Mouse (Mus musculus) small intestine, adult 2 months (tissue): ENCODE data around the gene BC024978.

ENCODE experiments used
- CTCF ChIP-seq: fragments of 200-500 bp; IDR thresholded peaks from 2 replicates; pipeline ENCODE4 v1.5.1; 2012; ENCODE audit warnings: low read depth, mild to moderate bottlenecking, control low read depth, inconsistent platforms, low read length, moderate library complexity, mixed read lengths; ENCODE audit not compliant: insufficient replicate concordance, insufficient read length; ENCODE audit errors: extremely low read depth
- POLR2A ChIP-seq: fragments of 200-500 bp; IDR thresholded peaks from 2 replicates; pipeline ENCODE4 v1.6.1; 2012; ENCODE audit warnings: low read depth, mild to moderate bottlenecking, control low read depth, inconsistent platforms, low read length, moderate library complexity

DNA sequence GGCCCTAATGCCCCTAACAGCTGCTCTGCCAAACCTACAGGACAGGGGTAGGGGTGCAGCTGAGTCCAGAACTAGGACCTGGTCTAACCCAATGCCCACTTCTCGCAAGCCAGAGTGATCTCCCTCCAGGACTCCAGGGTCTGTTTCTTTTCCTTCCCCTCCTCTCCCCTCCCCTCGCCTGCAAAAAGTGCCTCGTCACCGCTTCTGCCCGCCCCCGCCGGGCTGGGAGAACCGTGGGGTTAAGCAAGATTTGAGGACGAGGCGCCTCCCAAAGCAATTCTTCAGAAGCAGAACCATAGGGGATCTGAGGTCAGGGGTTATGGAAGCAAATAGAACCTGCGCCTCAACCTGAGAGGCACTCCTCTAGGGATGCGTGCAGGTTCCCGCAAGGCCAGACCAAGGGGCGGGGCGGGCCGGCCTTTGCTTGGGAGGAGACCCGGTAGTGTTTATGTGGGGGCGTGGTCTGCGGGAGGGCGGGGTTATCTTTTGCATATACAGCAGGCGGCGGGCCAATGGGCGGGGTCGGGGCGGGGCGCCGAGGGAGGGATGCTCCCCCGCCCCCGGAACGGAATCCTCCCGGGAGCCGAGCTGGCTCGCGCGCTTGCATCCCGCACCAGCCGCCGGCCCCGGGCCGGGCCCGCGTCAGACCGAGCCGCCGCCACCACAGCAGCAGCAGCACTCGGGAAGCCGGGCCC lies 62.8 kb downstream of the BC024978 start, which contains the start of gene Numbl:
- TF ChIP-seq CTCF: no peak
- peak; percentile 10; the same call in 1 of the 2 replicates for TF ChIP-seq POLR2A
